Mouse (Mus musculus) inflammation-experienced regulatory T-cells (primary cell): ENCODE data around the gene Aym1. TPM values are rescaled to one million over a fixed set of nuclear protein-coding genes. Genes with fewer than 3 reads are reported as not detected.

Experiments used
- polyA plus RNA-seq, 2 experiments: library from polyadenylated mRNA; unstranded; fragments of 100-300 nt; shearing (Covaris generic); gene quantifications; one replicate each; pipeline ENCODE4 v1.2.1; 2017

Aym1 gene
- under 1 TPM; 0.31 to 0.76 TPM for polyA plus RNA-seq

DNA sequence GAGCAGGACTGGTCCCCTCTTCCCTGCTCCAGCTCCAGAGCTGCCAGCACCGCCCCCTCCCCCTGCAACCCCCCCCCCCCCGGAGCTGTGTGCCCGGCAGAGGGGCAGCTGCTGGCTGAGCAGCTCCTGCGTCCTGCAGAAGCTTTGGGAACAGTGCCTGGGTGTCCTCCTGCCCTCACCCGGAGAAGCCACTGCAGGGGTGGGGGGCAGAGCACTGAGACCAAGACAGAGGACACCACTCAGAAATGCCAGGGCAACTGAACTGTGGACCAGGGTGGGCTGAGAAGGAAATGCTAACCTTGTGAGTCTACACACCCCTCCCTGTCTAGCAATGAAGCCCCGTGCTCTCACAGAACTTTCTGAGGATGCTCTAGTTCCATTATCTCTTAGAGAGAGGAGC, at the start of gene Aym1:
Aym1 (plus strand) TSS at position 109 of the 400 bp plus-strand sequence.

GRCm38 (mm10) chr5:113310377-113311003, 46.6 kb upstream of the Aym1 start, which contains the start of gene Sgsm1:
Gene Sgsm1, minus strand, starts transcription at chr5:113310786.

Other genes with a start within 250 kb of the Aym1 start
- 1 to 10 TPM; 3.0 to 4.4 TPM for gene 2900026A02Rik, start 136.1 kb upstream of the Aym1 start, polyA plus RNA-seq
- under 1 TPM; 0.14 to 0.21 TPM for gene Tmem211, start 130.4 kb upstream of the Aym1 start, polyA plus RNA-seq
- 1 to 10 TPM in 1 of 2 experiments, under 1 TPM in 1; 0.29 to 1.9 TPM for gene Sgsm1, start 46.5 kb upstream of the Aym1 start, polyA plus RNA-seq
- gene Wscd2, start 133.0 kb downstream of the Aym1 start, polyA plus RNA-seq = 1 to 10 TPM; 1.5 to 6.7 TPM